Mouse (Mus musculus): ENCODE results near the gene Ndufa11. TPM values are rescaled to one million over a fixed set of nuclear protein-coding genes. Genes with fewer than 3 reads are reported as not detected.

Gene Ndufa11
- polyA plus RNA-seq, 1 experiment from 2014 or later: 424 TPM

Other genes starting within 250 kb of the Ndufa11 start
- gene Ptprs, start 241.3 kb upstream of the Ndufa11 start, polyA plus RNA-seq (2015; fragmentation: Nextera tagmentation; extraction: Ambion mirVana): 59.1 and 59.9 TPM in 2 replicates
- not detected in 2 replicates for gene Znrf4, start 205.3 kb upstream of the Ndufa11 start, polyA plus RNA-seq (2015; fragmentation: Nextera tagmentation; extraction: Ambion mirVana)
- 4.8 and 4.9 TPM in 2 replicates for gene Gm20219, start 163.4 kb upstream of the Ndufa11 start, polyA plus RNA-seq (2015; fragmentation: Nextera tagmentation; extraction: Ambion mirVana)
- gene Safb2, start 133.2 kb upstream of the Ndufa11 start, polyA plus RNA-seq (2015; fragmentation: Nextera tagmentation; extraction: Ambion mirVana): 73.7 and 74.8 TPM in 2 replicates
- gene Safb, start 132.9 kb upstream of the Ndufa11 start, polyA plus RNA-seq (2015; fragmentation: Nextera tagmentation; extraction: Ambion mirVana): 86.9 and 95.7 TPM in 2 replicates
- gene 2410015M20Rik, start 108.0 kb upstream of the Ndufa11 start, polyA plus RNA-seq (2015; fragmentation: Nextera tagmentation; extraction: Ambion mirVana): 227 and 241 TPM in 2 replicates
- gene Rpl36, start 104.4 kb upstream of the Ndufa11 start, polyA plus RNA-seq (2015; fragmentation: Nextera tagmentation; extraction: Ambion mirVana): 1,731 and 1,766 TPM in 2 replicates
- gene Lonp1, start 90.9 kb upstream of the Ndufa11 start, polyA plus RNA-seq (2015; fragmentation: Nextera tagmentation; extraction: Ambion mirVana): 41.1 and 41.7 TPM in 2 replicates
- 0.43 and 0.91 TPM in 2 replicates for gene Catsperd, start 89.6 kb upstream of the Ndufa11 start, polyA plus RNA-seq (2015; fragmentation: Nextera tagmentation; extraction: Ambion mirVana)
- gene Ranbp3, start 44.5 kb upstream of the Ndufa11 start, polyA plus RNA-seq (2015; fragmentation: Nextera tagmentation; extraction: Ambion mirVana): 80.2 and 92.8 TPM in 2 replicates
- 15.4 and 18.2 TPM in 2 replicates for gene Vmac, start 255 bp downstream of the Ndufa11 start, polyA plus RNA-seq (2015; fragmentation: Nextera tagmentation; extraction: Ambion mirVana)
- 5.1 and 7.3 TPM in 2 replicates for gene Nrtn, start 39.8 kb downstream of the Ndufa11 start, polyA plus RNA-seq (2015; fragmentation: Nextera tagmentation; extraction: Ambion mirVana)
- 40.8 and 43.6 TPM in 2 replicates for gene Dus3l, start 47.0 kb downstream of the Ndufa11 start, polyA plus RNA-seq (2015; fragmentation: Nextera tagmentation; extraction: Ambion mirVana)
- gene Prr22, start 52.5 kb downstream of the Ndufa11 start, polyA plus RNA-seq (2015; fragmentation: Nextera tagmentation; extraction: Ambion mirVana): 0.84 and 1.5 TPM in 2 replicates
- gene Rfx2, start 113.2 kb downstream of the Ndufa11 start, polyA plus RNA-seq (2015; fragmentation: Nextera tagmentation; extraction: Ambion mirVana): 6.7 and 6.9 TPM in 2 replicates
- not detected in 2 replicates for gene Acsbg2, start 156.7 kb downstream of the Ndufa11 start, polyA plus RNA-seq (2015; fragmentation: Nextera tagmentation; extraction: Ambion mirVana)
- 0.43 and 0.53 TPM in 2 replicates for gene 1700061G19Rik, start 157.7 kb downstream of the Ndufa11 start, polyA plus RNA-seq (2015; fragmentation: Nextera tagmentation; extraction: Ambion mirVana)
- gene Mllt1, start 217.6 kb downstream of the Ndufa11 start, polyA plus RNA-seq (2015; fragmentation: Nextera tagmentation; extraction: Ambion mirVana): 34.8 and 40.6 TPM in 2 replicates

All from lung, embryonic 16.5 days (tissue).